Mouse (Mus musculus) cerebellum, postnatal 4 days (tissue): ENCODE measurements around the gene Palmd.

Experiments used
- DNase-seq, 2 experiments: peaks; one replicate each; pipeline ENCODE4 v3.0.0; 2022; ENCODE audit warnings: low spot score in 2 of 2, mixed read lengths in 1 of 2

Palmd gene

DNA sequence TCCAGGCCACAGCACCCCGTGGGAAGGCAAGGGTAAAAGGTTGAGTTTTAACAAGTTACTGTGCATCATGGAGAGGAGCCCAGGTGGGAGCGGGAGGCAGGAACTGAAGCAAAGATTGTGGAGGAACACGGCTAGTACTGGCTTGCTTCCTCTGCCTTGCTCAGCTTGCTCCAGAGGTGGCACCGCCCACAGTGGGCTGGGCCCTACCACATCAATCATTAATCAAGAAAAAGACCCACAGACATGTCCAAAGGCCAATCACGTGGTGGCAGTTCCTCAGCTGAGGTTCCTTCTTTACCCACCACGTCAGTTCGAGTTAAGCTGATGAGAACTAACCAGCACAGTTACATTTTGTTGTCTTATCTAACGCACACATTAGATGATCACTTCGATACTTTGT is 75.9 kb downstream of the Palmd start:
- DNase-seq, result no peak

DNA sequence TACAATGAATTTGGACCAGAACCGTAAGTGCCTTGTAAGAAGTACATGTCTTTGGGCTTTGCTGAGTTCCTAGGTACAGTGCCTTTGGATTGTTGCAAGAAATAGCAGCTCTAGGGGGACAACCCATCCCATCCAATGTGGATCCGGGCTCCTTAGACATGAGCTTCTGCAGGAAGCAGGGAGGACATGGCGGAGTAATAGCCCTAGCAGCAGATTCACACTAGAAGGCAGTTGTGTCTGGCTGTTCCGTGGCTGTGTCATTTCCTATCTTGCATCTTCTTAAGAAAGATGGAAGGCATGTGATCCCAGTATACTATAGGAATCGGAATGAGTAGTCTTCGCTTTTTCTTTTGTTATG is 76.6 kb downstream of the Palmd start:
- no peak for DNase-seq

DNA sequence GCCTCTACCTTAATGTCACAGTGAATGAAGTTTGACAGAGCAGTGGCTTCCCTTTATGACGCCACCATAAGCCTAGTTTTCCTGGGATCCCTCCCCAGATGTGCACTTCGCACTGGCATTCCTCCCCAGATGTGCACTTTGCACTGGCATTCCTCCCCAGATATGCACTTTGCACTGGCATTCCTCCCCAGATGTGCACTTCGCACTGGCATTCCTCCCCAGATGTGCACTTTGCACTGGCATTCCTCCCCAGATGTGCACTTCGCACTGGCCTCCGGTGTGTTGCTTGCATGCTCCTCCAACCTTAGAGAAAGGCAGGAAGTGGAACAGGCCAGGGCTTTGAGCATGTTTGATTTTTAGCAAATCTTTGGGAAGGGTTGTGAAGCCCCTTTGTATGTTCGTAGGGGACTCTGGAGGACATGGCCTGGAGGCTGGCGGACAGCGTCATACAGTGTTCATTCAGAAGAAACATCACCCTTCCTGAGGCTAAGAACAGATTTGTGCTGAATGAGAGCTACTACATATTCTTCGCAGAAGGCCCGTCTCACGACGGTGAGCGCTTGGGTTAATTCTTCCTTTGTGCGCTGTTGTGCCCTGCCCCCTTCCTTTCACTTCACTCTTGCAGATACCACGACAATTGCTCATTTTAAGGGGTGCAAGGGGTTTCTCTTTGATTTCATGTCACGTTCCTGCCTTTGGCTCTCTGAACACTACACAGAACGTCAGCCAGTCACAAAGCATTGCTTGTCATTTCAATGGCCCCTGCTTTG is 77.2 kb downstream of the Palmd start:
- DNase-seq, result no peak

DNA sequence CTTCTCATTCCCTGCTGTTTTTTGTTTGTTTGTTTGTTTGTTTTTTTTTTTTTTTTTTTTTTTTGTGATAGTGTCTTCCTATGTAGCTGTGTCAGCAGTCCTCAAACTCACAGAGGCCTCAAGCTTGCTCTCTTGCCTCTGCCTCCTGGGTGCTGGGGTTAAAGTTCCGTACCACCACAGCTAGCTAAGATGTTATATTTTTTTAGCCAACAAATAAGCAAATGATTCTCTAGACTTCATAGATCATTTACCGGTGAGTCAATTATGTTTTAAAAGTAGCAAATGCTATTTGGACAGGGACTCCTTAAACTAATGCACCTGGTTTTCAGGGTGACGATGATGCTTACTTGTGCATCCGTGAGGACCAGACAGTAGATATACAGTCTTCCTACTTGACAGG is 78.2 kb downstream of the Palmd start:
- no peak for DNase-seq

DNA sequence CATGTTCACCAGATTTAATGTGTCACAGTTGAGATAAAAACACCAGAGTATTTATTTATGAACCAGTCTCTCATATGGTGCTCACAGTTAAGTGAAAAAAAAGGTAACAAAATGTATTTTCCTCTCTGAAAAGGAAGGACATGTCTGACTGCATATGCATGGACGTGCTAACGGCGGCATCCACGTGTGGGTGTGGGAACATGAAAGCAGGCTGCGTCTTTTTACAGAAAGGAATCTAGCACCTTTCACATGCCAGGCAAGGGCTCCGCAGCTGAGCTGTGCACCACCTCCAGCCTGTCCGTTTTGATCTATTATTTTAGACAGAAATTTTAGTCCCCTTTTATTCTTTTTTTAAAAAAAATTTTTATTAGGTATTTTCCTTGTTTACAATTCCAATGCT is 79.4 kb downstream of the Palmd start:
- DNase-seq, result no peak

DNA sequence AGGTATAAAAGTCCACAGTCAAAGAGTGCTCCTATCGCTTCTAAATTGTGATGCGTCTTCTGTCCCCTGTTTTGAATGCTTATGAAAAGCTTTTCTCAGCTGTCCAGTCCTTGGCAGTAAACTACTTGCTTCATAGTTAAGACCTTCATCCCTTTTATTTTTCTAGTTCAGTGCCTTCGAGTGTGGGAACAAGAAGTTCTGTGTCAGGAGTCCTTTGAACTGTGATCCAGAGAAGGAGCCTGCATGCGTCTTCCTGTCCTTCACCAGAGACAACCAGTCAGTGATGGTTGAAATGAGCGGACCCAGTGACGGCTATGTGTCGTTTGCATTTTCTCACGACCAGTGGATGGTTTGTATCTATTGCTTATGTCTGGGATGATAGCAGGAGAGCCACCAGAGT is 83.8 kb downstream of the Palmd start:
- no peak for DNase-seq

DNA sequence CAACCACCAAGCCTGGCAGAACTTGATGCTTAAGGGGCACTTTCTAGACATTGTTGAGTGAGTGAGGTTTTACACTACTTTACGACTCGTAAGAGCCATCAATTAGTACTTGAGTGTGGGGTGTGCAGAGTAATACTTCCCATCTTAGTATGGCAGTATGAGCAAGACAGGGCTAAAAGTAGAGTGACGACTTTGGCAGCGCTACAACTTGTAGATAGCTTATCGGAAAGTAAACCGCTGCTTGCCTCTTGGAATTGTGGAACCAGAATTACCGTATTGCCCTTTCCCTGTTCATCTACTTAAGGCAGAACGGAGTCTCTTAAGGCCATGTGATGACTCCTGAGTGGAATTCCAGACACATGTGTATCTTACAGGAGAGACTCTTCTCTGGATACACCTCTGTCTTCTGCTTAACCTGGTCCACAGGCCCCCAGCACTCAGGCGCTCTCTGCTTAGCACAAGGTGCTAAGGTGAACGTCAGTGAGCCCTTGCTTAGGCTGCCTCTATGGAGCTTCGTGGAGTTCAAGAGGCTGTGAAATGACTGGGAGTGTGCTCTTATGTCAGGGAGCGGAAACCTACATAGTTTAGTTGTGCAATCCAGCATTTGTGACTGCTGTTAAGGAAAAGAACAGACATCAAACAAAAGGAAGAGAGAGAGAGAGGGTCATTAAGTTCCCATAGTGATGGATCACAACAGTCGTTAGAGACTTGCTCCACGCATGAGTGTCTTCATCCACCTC is 86.4 kb downstream of the Palmd start:
- DNase-seq, result no peak

DNA sequence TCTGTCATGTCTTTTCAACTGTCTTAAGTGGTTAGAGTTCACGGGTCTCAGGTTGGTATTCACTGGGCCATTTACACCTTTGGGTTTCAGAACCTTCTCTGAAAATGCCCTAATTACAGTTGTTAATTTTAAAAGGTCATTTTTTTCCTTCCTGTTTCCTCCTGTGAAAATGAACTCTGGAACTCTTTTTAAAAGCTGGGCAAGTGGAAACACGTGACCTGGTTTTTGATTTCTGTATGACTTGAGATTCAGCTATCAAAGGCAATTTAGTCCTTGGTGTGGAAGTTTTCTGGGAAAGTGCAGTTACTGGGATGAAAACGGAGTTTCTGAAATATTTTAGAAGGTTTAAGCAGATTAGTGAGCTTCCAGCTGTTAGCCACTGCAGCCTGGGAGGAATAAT is 98.4 kb downstream of the Palmd start:
- no peak for DNase-seq
